Mouse (Mus musculus) ovary, adult 10 weeks (tissue): ENCODE results near the gene Mamstr. TPM values are rescaled to one million over a fixed set of nuclear protein-coding genes. Genes with fewer than 3 reads are reported as not detected.

Source experiments
- polyA plus RNA-seq: library from polyadenylated mRNA; stranded (reverse); fragments of 350-450 nt; fragmentation: Illumina TruSeq; extraction: RNeasy Lipid Tissue Mini Kit (QIAGEN cat#74804); gene quantifications from one replicate; pipeline ENCODE4 v1.2.3, GENCODE M21; 2014

Mamstr gene
- polyA plus RNA-seq = 0.51 TPM

GRCm38 (mm10) chr7:45639561-45640027 is at the start of gene Mamstr:
TSS of gene Mamstr (plus strand) at chr7:45639977.

DNA sequence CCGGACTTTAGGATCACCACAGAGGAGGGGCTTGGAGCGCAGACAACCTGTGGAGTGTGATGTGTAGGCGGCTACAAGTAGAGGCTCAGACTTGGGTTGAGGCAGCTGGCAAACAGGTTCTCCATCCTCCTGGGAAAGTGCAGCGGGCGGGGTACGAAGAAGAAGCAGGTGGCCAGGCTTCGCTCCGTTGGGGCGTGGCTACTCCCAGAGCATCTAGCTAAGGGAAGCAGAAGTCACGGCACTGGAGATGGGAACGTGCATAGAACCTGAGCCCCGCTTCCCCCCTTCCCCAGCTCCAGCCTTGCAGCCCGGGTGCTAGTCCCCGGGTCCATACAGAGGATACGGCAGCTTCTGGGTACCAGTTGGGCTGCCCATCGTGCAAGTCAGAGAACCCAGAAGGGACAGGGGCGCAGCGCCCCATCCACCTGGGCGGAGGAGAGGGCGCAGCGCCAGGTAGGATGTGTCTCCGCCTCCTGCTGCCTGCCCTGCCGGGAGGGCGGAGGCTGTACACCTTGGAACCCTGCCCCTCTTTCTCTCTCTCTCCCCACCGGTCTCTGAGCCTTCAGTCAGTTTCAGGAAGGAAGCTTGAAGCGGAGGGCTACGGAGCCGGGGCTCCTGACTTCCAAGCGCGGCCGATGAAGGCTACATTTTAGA is 22.6 kb upstream of the Mamstr start, which contains the start of gene Fut1:
Fut1 (plus strand) TSS at position 248 of the 654 bp plus-strand sequence.

GRCm38 (mm10) chr7:45621443-45621842 is 18.3 kb upstream of the Mamstr start, which contains the start of gene Izumo1:
TSS of gene Izumo1 (plus strand) at chr7:45621811.

DNA sequence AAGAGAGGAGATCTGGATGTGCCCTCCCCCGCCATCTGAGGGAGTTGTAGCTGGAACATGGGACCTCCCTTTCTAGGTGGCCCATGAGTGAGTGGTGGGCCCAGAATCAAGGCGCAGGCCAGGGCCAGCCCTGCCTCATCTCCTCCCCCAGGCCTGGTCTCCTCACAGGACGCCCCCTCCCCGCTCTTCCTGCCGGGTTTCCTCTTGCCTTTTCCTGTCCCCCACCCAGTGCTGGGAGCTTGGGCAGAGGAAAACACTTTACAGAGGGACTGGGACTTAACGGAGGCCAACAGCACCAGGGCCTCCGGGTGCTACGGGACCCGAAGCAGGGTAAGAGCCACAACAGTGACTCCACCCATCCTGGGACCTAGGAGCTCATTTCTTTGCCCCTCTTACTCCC is 12.5 kb upstream of the Mamstr start, which contains the start of gene Rasip1:
Rasip1 (plus strand) TSS at position 228 of the 400 bp plus-strand sequence.

GRCm38 (mm10) chr7:45666161-45666560 is 26.4 kb downstream of the Mamstr start, which contains the start of gene Fut2:
TSS of gene Fut2 (minus strand) at chr7:45666394.

DNA sequence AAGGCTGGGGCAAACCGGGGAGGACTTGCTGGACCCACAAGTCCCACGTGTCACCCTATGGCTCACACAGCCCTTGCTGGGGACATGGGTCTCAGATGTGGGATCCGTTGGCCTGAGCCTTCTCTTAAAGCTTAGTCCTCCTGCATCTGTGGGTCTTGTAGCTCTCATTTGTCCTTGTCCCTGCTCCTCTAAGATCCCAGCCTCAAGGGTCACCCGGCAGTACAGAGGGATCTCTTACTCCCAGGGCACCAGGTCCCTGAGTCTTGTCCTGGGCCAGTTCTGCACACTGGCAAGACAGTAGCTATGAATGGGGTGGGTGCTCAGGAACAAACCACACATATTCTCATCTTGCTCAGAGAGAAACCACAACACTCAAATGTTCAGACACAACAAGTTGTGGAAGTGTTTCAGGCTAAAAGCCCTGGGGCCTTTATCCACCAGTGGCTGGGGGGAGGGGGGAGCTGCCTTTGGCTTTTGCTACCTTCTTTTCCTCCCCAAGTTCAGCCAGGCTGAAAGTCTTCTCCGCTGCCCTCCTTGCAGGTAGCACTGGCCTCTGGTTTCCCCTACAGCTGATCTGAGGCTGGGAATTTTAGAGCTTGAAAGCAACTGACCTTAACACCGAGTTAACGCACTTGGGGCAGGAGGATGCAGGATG is 43.7 kb downstream of the Mamstr start, which contains the start of gene Ntn5:
Ntn5 (plus strand) TSS at position 627 of the 655 bp plus-strand sequence.

GRCm38 (mm10) chr7:45693921-45694591 is 54.3 kb downstream of the Mamstr start, which contains the start of gene Sec1:
TSS of gene Sec1 (minus strand) at chr7:45694402.

Other genes with a start within 250 kb of the Mamstr start
- gene Snrnp70, start 244.2 kb upstream of the Mamstr start, polyA plus RNA-seq = 78.5 TPM
- gene Kcna7, start 234.3 kb upstream of the Mamstr start, polyA plus RNA-seq = not detected
- 2.6 TPM for gene Ntf5, start 226.3 kb upstream of the Mamstr start, polyA plus RNA-seq
- not detected for gene Lhb, start 219.2 kb upstream of the Mamstr start, polyA plus RNA-seq
- 4.5 TPM for gene Gys1, start 205.1 kb upstream of the Mamstr start, polyA plus RNA-seq
- 2.1 TPM for gene Ruvbl2, start 201.9 kb upstream of the Mamstr start, polyA plus RNA-seq
- 0.88 TPM for gene Ftl1, start 180.1 kb upstream of the Mamstr start, polyA plus RNA-seq
- 1.9 TPM for gene Bax, start 173.1 kb upstream of the Mamstr start, polyA plus RNA-seq
- gene Tulp2, start 158.1 kb upstream of the Mamstr start, polyA plus RNA-seq = 2.3 TPM
- not detected for gene Gm45808, start 153.2 kb upstream of the Mamstr start, polyA plus RNA-seq
- 28.5 TPM for gene Dhdh, start 151.2 kb upstream of the Mamstr start, polyA plus RNA-seq
- gene Nucb1, start 129.6 kb upstream of the Mamstr start, polyA plus RNA-seq = 55.5 TPM
- gene Ppp1r15a, start 113.7 kb upstream of the Mamstr start, polyA plus RNA-seq = 2.3 TPM
- 0.43 TPM for gene Plekha4, start 113.6 kb upstream of the Mamstr start, polyA plus RNA-seq
- gene Hsd17b14, start 85.1 kb upstream of the Mamstr start, polyA plus RNA-seq = not detected
- gene Bcat2, start 69.8 kb upstream of the Mamstr start, polyA plus RNA-seq = 2.1 TPM
- gene Fgf21, start 24.5 kb upstream of the Mamstr start, polyA plus RNA-seq = not detected
- not detected for gene Fut1, start 22.7 kb upstream of the Mamstr start, polyA plus RNA-seq
- gene Izumo1, start 18.2 kb upstream of the Mamstr start, polyA plus RNA-seq = not detected
- not detected for gene Rasip1, start 12.5 kb upstream of the Mamstr start, polyA plus RNA-seq
- 0.94 TPM for gene Fut2, start 26.4 kb downstream of the Mamstr start, polyA plus RNA-seq
- not detected for gene Ntn5, start 44.0 kb downstream of the Mamstr start, polyA plus RNA-seq
- not detected for gene Sec1, start 54.4 kb downstream of the Mamstr start, polyA plus RNA-seq
- not detected for gene Car11, start 59.9 kb downstream of the Mamstr start, polyA plus RNA-seq
- 10.6 TPM for gene Dbp, start 65.1 kb downstream of the Mamstr start, polyA plus RNA-seq
- gene Rpl18, start 75.5 kb downstream of the Mamstr start, polyA plus RNA-seq = 1.6 TPM
- 0.40 TPM for gene Sphk2, start 78.0 kb downstream of the Mamstr start, polyA plus RNA-seq
- not detected for gene Fam83e, start 81.2 kb downstream of the Mamstr start, polyA plus RNA-seq
- gene Spaca4, start 85.8 kb downstream of the Mamstr start, polyA plus RNA-seq = not detected
- gene Lmtk3, start 143.8 kb downstream of the Mamstr start, polyA plus RNA-seq = not detected
- not detected for gene Sult2b1, start 144.7 kb downstream of the Mamstr start, polyA plus RNA-seq
- 14.9 TPM for gene Cyth2, start 174.6 kb downstream of the Mamstr start, polyA plus RNA-seq
- gene Kcnj14, start 184.8 kb downstream of the Mamstr start, polyA plus RNA-seq = not detected
- gene Grwd1, start 191.0 kb downstream of the Mamstr start, polyA plus RNA-seq = 0.86 TPM
- gene Kdelr1, start 232.8 kb downstream of the Mamstr start, polyA plus RNA-seq = 81.7 TPM
- gene Grin2d, start 238.4 kb downstream of the Mamstr start, polyA plus RNA-seq = not detected